Mouse (Mus musculus) megakaryocyte, embryonic 14.5 days (primary cell): ENCODE measurements around the gene Galnt18.

ENCODE experiments used
- FLI1 ChIP-seq: IDR thresholded peaks from 2 replicates; pipeline ENCODE4 v1.6.1; 2012; ENCODE audit warnings: low read length, inconsistent platforms, mixed read lengths
- GATA1 ChIP-seq: IDR thresholded peaks from 3 replicates; pipeline ENCODE4 v1.6.1; 2012; ENCODE audit warnings: mixed read lengths, low read length, inconsistent platforms, borderline replicate concordance

DNA sequence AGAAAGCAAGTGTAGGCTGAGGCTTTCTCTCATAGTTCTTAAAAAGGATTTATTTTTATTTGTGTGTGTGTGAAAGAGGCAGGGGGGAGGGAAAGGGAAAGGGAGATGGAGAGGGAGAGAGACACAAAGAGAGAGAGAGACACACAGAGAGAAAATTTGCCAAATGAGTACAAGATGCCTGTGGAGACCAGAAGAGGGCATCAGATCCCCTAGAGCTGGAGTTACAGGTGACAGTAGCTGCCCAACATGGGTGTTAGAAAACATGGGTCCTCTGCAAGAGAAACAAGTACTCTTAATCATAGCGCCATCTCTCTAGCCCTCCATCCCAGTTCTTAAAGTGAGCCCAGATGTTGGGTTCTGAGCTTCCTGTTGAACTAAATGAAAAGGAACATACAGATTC lies 228.8 kb downstream of the Galnt18 start:
- TF ChIP-seq FLI1 (no peak), GATA1 (no peak)
